Mouse (Mus musculus): ENCODE measurements at regions not wholly inside any gene's neighbourhood (a gene's known extent, or its start where the extent isn't known, plus 50 kb on each side); places are given as distances from the start of the nearest gene placed in this dataset.

GRCm38 (mm10) chr15:59795717-59796116 is 220.7 kb downstream of the 4933412E24Rik start:
- TF ChIP-seq CTCF (IDR thresholded peaks at IDR 0.05; ENCODE audit: extremely low read depth, insufficient read length, insufficient replicate concordance, low read depth, low read length) (no peak), POLR2A (IDR thresholded peaks at IDR 0.05; ENCODE audit: low read depth, low read length) (no peak)

All from small intestine, adult 2 months (tissue).